ENCODE assay signal across 24 mouse cellular contexts in genomic region chr10:121067416-121067951, GRCm38 (mm10). TPM values are rescaled to one million over a fixed set of nuclear protein-coding genes. Genes with fewer than 3 reads are reported as not detected.
DNase-seq lines count a peak whose midpoint lies in the region; ATAC-seq lines count a peak whose summit lies in the region.
"Had no signal": no experiment of that assay in that cellular context is flagged by ENCODE, and none has a peak within 500 bp of the region (broad histone marks: within the 10 kb centered on the region; RNA-seq: fewer than 3 reads in every experiment).

No protein-coding gene starts in this region.

- peak overlapping the region; percentile 42; the same call in 1 of the 2 replicates for H3K27ac ChIP-seq in lung, embryonic 15.5 days
- H3K27ac ChIP-seq in embryonic facial prominence, embryonic 15.5 days (replicated peaks): peak overlapping the region; percentile 51
- H3K27ac ChIP-seq: hindbrain, embryonic 14.5 days; layer of hippocampus, adult 2 months; midbrain, embryonic 12.5 days; stomach, embryonic 15.5 days had no signal

- WGBS in lung, embryonic 15.5 days: 46% methylated on average over 7 of the region's 7 CpGs
- WGBS in embryonic facial prominence, embryonic 15.5 days: 41% methylated on average over 7 of the region's 7 CpGs

- no peak overlapping the region for H3K9ac ChIP-seq in lung, embryonic 15.5 days
- H3K9ac ChIP-seq in embryonic facial prominence, embryonic 15.5 days: no peak overlapping the region
- H3K9ac ChIP-seq: forebrain, postnatal 0 days; hindbrain, embryonic 14.5 days; midbrain, embryonic 12.5 days; stomach, embryonic 15.5 days had no signal

- 0 out of 2 replicates have a peak, but pooled peaks cover 12% of the 10 kb centered on the region for H3K4me1 ChIP-seq in lung, embryonic 15.5 days
- H3K4me1 ChIP-seq in embryonic facial prominence, embryonic 15.5 days: peaks cover 11% of the 10 kb centered on the region; the same call in 1 of the 2 replicates
- H3K4me1 ChIP-seq: midbrain, embryonic 12.5 days; stomach, embryonic 15.5 days had no signal

- peak overlapping the region; percentile 29; the same call in 1 of the 2 replicates for H3K4me2 ChIP-seq in lung, embryonic 15.5 days
- H3K4me2 ChIP-seq in embryonic facial prominence, embryonic 15.5 days (replicated peaks): peak overlapping the region; percentile 10; the same call in 1 of the 2 replicates
- H3K4me2 ChIP-seq: hindbrain, embryonic 14.5 days; midbrain, embryonic 12.5 days; stomach, embryonic 15.5 days had no signal

- intact Hi-C loops in gastrocnemius, postnatal 14 days (cut with DNase I; ENCODE audit: low total_unique reads): no loop called here

- H3K27me3 ChIP-seq in lung, embryonic 15.5 days: no peaks in the 10 kb centered on the region
- no peaks in the 10 kb centered on the region for H3K27me3 ChIP-seq in embryonic facial prominence, embryonic 15.5 days
- H3K27me3 ChIP-seq: midbrain, embryonic 12.5 days; stomach, embryonic 15.5 days had no signal

- no peaks in the 10 kb centered on the region for H3K9me3 ChIP-seq in lung, embryonic 15.5 days
- H3K9me3 ChIP-seq in embryonic facial prominence, embryonic 15.5 days (replicated peaks): no peaks in the 10 kb centered on the region
- H3K9me3 ChIP-seq: midbrain, embryonic 12.5 days; stomach, embryonic 15.5 days had no signal

- DNase-seq in adrenal gland, postnatal 14 days: peak; percentile 43
- DNase-seq in adrenal gland, postnatal 25 days: no peak
- DNase-seq in gastrocnemius, postnatal 10 days: peak; percentile 46
- no peak for DNase-seq in gastrocnemius, postnatal 14 days
- DNase-seq in lung, postnatal 25 days (ENCODE audit: low spot score): no peak
- DNase-seq in testis, postnatal 14 days (ENCODE audit: low spot score): no peak
- DNase-seq: embryo, embryonic 11 days; forebrain, postnatal 0 days; heart, postnatal 4 days; kidney, adult 18-20 months; kidney, postnatal 14 days; thymus, adult 2 months; thymus, postnatal 4 days had no signal

- no peak overlapping the region for H3K4me3 ChIP-seq in lung, embryonic 15.5 days
- no peak overlapping the region for H3K4me3 ChIP-seq in embryonic facial prominence, embryonic 15.5 days (replicated peaks)
- H3K4me3 ChIP-seq: layer of hippocampus, adult 2 months; midbrain, embryonic 12.5 days; stomach, embryonic 15.5 days had no signal

- no peaks in the 10 kb centered on the region for H3K36me3 ChIP-seq in lung, embryonic 15.5 days
- H3K36me3 ChIP-seq in embryonic facial prominence, embryonic 15.5 days: no peaks in the 10 kb centered on the region
- H3K36me3 ChIP-seq: midbrain, embryonic 12.5 days; stomach, embryonic 15.5 days had no signal

- peak; percentile 77; the same call in 1 of the 2 replicates for ATAC-seq in lung, embryonic 15.5 days (ENCODE audit: borderline replicate concordance, extremely low read depth, low FRiP score, low TSS enrichment)
- no peak for ATAC-seq in embryonic facial prominence, embryonic 15.5 days (ENCODE audit: insufficient number of reproducible peaks, low FRiP score, low TSS enrichment, low read depth)
- ATAC-seq: CD4-positive, CD25-positive, alpha-beta regulatory T cell, adult 4 months; forebrain, postnatal 0 days; inflammation-experienced regulatory T-cells, adult 6 months had no signal

RNA-seq across cellular contexts. Expression of gene Wif1, which starts 33.7 kb away (rescaled TPM):
- 0.19 and 0.30 TPM in 2 replicates for total RNA-seq in adrenal gland, postnatal 14 days (2021)
- total RNA-seq in adrenal gland, postnatal 25 days (2021): 0.18 TPM in 1 of 2 replicates, not detected in the other
- total RNA-seq in gastrocnemius, postnatal 10 days (2021): 10 to 100 TPM; 17.0 to 17.5 TPM
- 10 to 100 TPM; 13.2 to 14.8 TPM for total RNA-seq in gastrocnemius, postnatal 14 days (2021)
- 15.7 and 16.4 TPM in 2 replicates for polyA plus RNA-seq in lung, embryonic 15.5 days (2015; fragmentation: Nextera tagmentation; extraction: Ambion mirVana)
- polyA plus RNA-seq in embryonic facial prominence, embryonic 15.5 days (2015; fragmentation: Nextera tagmentation; extraction: Ambion mirVana): 89.0 and 92.7 TPM in 2 replicates
- total RNA-seq: liver, adult 2 months; monocyte, adult 5-6 weeks; neutrophil, adult 5-6 weeks had no signal
- polyA plus RNA-seq: CD4-positive, CD25-positive, alpha-beta regulatory T cell, adult 4 months; inflammation-experienced regulatory T-cells, adult 6 months had no signal

Comparison
In these comparisons a context has a peak if more than half of its experiments do, and no peak if none do; other contexts are left out.
1. DNase-seq: peak in adrenal gland, postnatal 14 days (single experiment) and gastrocnemius, postnatal 10 days (single experiment); none in adrenal gland, postnatal 25 days (single experiment), gastrocnemius, postnatal 14 days (single experiment), lung, postnatal 25 days (single experiment) and testis, postnatal 14 days (single experiment).
2. RNA of gene Wif1, which starts 33.7 kb away (total RNA-seq): 17.0 to 17.5 TPM in gastrocnemius, postnatal 10 days and 13.2 to 14.8 TPM in gastrocnemius, postnatal 14 days; 0.19 to 0.30 TPM in adrenal gland, postnatal 14 days and 0.18 TPM in adrenal gland, postnatal 25 days; every median in the first group is over 10 times any median in the second.